Mouse (Mus musculus) forebrain, embryonic 13.5 days (tissue): ENCODE measurements around the gene Efemp2. TPM values are rescaled to one million over a fixed set of nuclear protein-coding genes. Genes with fewer than 3 reads are reported as not detected.

Experiments used
- ATAC-seq: fragments of 200-750 bp; cut with Nextera tagmentation; 2 replicates; pipeline ENCODE4 v1.8.0; 2017
- H3K27ac ChIP-seq: fragments of 300-500 bp; sonication (generic); 2 replicates; pipeline ENCODE4 v1.5.1; 2015; ENCODE audit warnings: inconsistent platforms, mild to moderate bottlenecking, moderate library complexity
- H3K27me3 ChIP-seq: fragments of 300-500 bp; sonication (generic); 2 replicates; pipeline ENCODE4 v1.6.1; 2015; ENCODE audit warnings: mild to moderate bottlenecking, inconsistent platforms
- H3K36me3 ChIP-seq: fragments of 300-500 bp; sonication (generic); 2 replicates; pipeline ENCODE4 v1.6.1; 2015; ENCODE audit warnings: mild to moderate bottlenecking, inconsistent platforms; ENCODE audit not compliant: poor library complexity, severe bottlenecking
- H3K4me1 ChIP-seq: fragments of 300-500 bp; sonication (generic); 2 replicates; pipeline ENCODE4 v1.6.1; 2015; ENCODE audit warnings: inconsistent platforms
- H3K4me2 ChIP-seq: fragments of 300-500 bp; sonication (generic); 2 replicates; pipeline ENCODE4 v1.6.1; 2015; ENCODE audit warnings: inconsistent platforms, mild to moderate bottlenecking, moderate library complexity
- H3K4me3 ChIP-seq: fragments of 300-500 bp; sonication (generic); 2 replicates; pipeline ENCODE4 v1.5.1; 2015; ENCODE audit warnings: mild to moderate bottlenecking, inconsistent platforms
- H3K9ac ChIP-seq: fragments of 300-500 bp; sonication (generic); 2 replicates; pipeline ENCODE4 v1.6.1; 2015; ENCODE audit warnings: mild to moderate bottlenecking, inconsistent platforms
- H3K9me3 ChIP-seq: fragments of 300-500 bp; sonication (generic); replicated peaks from 2 replicates; pipeline ENCODE4 v1.6.1; 2016; ENCODE audit warnings: inconsistent platforms
- WGBS: fragments of 180-500 bp; shearing (Covaris S2); methylation state at CpG from one replicate; pipeline ENCODE4 v1.1.7; 2015; 5-methylcytosine and 5-hydroxymethylcytosine counted together
- polyA plus RNA-seq: library from polyadenylated mRNA; unstranded; fragments of >200 nt; fragmentation: Nextera tagmentation; extraction: Ambion mirVana; gene quantifications from 2 replicates; pipeline ENCODE4 v1.2.1, GENCODE M21; 2015

Gene Efemp2
- polyA plus RNA-seq, 1 experiment from 2014 or later: 30.7 TPM

DNA sequence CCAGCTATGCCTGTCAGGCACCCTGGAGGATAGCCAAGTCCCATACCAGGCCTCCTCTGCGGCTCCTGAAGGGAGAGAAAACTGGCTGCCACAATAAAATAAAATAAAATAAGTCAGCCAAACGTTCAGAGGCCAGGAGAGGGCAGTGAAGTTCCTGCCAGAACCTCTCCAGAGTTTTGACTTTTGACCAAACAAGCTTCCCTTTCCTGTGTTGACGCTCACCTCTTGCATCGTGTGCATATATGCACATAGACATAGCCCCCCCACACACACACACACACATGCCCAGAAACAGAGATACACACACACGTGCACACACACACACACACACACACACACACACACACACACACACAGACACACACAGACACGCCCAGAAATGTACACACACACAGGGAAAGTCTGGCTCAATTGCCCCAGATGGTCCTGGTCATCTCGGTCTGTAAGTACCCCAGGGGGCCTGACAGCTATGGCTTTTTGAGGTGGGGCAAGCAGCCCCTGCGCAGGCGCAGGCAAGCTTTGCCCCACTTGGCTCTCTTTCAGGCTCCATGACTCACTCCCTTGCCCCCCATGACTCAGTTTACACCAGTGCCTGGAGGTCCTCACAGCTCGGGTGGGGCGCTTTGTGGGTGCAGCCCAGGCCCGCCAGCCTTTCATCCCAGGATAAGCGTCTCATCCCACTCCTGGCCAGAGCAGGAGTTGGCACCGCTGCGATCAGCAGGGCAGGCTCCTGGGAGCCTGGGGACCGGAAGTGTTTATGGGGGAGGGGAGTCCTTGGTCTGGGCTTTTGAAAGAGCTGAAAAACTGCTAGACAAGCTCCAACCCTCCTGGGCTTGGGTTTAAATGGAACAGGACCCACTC, 40.5 kb upstream of the Efemp2 start:
- no peak for ATAC-seq
- Histone ChIP-seq H3K9me3 (no peaks in the 10 kb centered on the region), H3K4me2 (peak overlapping the region; percentile 51), H3K4me1 (peaks cover 7% of the 10 kb centered on the region), H3K27me3 (0 out of 2 replicates have a peak, but pooled peaks cover 6% of the 10 kb centered on the region), H3K36me3 (peaks cover 3% of the 10 kb centered on the region; the same call in 1 of the 2 replicates), H3K9ac (peak overlapping the region; percentile 50), H3K4me3 (0 out of 2 replicates have a peak overlapping the region, but pooled peaks have one; percentile 12), H3K27ac (no peak overlapping the region)
- WGBS: 16% methylated on average over 16 of the region's 16 CpGs

DNA sequence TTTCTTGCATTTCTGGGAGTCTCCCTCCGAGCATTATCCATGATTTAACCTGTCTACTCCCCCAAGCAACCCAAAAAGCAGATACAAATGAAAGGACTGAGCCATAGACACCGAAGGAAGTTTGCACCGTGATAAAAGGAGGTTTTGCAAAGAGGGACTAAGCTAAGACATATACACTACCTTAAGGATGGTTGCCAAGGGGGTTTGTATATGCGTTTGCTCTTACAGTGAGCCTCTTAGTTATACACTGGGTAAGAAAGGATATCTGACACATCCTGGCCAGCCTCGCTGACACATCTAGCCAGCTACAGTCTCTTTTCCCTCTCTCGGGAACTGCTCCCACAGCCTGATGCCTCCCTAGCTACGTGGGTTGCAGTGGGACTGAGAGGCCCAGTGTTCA, 39.8 kb upstream of the Efemp2 start:
- Histone ChIP-seq H3K4me3 (no peak overlapping the region), H3K27ac (no peak overlapping the region), H3K9me3 (no peaks in the 10 kb centered on the region), H3K4me2 (peak overlapping the region; percentile 51; the same call in 1 of the 2 replicates), H3K4me1 (peaks cover 6% of the 10 kb centered on the region), H3K9ac (no peak overlapping the region), H3K36me3 (no peaks in the 10 kb centered on the region; the same call in 1 of the 2 replicates), H3K27me3 (0 out of 2 replicates have a peak, but pooled peaks cover 6% of the 10 kb centered on the region)
- WGBS: 74% methylated on average over 7 of the region's 7 CpGs
- no peak for ATAC-seq

DNA sequence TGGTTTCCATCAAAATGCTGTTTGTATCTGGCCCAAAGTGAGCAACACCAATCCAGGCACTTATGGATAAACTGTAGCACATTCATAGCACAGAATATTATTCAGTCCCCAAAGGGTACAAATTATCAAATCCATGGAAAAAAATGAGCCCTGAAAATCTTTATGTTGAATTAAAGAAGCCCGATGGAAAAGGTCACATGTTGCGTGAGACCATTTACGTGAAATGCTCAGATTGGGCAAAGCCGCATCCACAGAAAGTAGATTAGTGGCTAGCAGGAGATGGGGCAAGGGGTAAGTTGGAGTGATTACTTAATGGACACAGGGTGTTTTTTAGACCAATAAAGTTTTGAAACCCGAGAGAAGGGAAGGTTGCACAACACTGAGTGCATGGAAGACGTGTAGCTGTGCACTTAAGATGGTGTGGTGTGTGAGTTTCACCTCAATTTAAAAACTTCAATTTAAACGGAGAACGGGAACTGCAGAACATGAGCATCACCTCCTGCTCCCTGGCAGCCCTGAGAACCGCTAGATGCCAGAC, 29.3 kb upstream of the Efemp2 start:
- no peaks in the 10 kb centered on the region for H3K36me3 ChIP-seq
- no peak for ATAC-seq
- 73% methylated on average over 9 of the region's 9 CpGs for WGBS
- H3K4me3 ChIP-seq: no peak overlapping the region
- peaks cover 6% of the 10 kb centered on the region; the same call in 1 of the 2 replicates for H3K9me3 ChIP-seq
- H3K4me1 ChIP-seq: peaks cover 17% of the 10 kb centered on the region
- no peak overlapping the region for H3K27ac ChIP-seq
- peaks cover 47% of the 10 kb centered on the region for H3K27me3 ChIP-seq
- no peak overlapping the region for H3K4me2 ChIP-seq
- no peak overlapping the region for H3K9ac ChIP-seq

DNA sequence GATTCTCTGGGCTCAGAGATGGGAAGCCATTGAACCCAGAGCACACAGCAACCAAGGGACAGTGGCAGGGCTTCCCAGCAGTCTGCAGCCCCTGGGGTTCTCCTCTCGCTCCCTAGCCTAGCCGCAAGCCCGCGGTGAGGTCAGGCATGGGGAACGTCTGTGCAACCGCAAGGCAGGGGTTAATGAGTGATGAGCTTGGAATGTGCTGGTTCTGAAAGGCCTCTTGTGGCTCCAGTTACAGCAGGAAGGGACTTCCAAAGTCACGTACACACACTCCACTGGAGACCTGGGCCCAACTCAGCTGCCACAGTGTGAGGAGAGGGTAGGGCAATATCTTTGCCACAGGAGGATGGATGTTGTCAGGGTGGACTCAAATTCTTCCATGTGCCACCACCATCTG, 28.8 kb upstream of the Efemp2 start:
- H3K27ac ChIP-seq: no peak overlapping the region
- no peak overlapping the region for H3K9ac ChIP-seq
- peaks cover 6% of the 10 kb centered on the region; the same call in 1 of the 2 replicates for H3K9me3 ChIP-seq
- no peak overlapping the region for H3K4me3 ChIP-seq
- 37% methylated on average over 7 of the region's 7 CpGs for WGBS
- peaks cover 17% of the 10 kb centered on the region for H3K4me1 ChIP-seq
- H3K36me3 ChIP-seq: no peaks in the 10 kb centered on the region
- peaks cover 52% of the 10 kb centered on the region for H3K27me3 ChIP-seq
- ATAC-seq: no peak
- H3K4me2 ChIP-seq: no peak overlapping the region

DNA sequence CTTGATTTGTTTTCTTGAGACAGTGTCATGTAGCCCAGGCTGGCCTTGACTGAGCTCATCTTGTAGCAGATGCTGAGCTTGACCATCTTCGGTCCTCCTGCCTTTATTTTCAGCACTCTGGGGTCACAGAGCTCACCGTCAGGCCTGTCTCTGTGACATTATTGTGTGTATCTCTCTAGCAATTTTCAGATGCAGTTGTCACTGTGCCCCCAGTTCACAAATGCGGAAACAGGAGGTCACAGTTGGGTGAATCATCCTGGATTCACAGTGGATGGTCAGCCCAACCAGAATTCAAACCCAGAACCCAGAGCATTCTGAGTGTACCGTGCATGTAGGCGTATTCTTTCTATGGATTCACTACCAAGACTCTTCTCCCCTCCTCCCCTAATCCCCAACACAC, 28.0 kb upstream of the Efemp2 start:
- Histone ChIP-seq H3K36me3 (no peaks in the 10 kb centered on the region), H3K4me1 (peaks cover 17% of the 10 kb centered on the region), H3K9ac (no peak overlapping the region), H3K4me3 (no peak overlapping the region), H3K9me3 (no peaks in the 10 kb centered on the region), H3K27ac (no peak overlapping the region), H3K4me2 (no peak overlapping the region), H3K27me3 (peaks cover 60% of the 10 kb centered on the region)
- WGBS: 90% methylated on average over 5 of the region's 5 CpGs
- ATAC-seq: no peak

DNA sequence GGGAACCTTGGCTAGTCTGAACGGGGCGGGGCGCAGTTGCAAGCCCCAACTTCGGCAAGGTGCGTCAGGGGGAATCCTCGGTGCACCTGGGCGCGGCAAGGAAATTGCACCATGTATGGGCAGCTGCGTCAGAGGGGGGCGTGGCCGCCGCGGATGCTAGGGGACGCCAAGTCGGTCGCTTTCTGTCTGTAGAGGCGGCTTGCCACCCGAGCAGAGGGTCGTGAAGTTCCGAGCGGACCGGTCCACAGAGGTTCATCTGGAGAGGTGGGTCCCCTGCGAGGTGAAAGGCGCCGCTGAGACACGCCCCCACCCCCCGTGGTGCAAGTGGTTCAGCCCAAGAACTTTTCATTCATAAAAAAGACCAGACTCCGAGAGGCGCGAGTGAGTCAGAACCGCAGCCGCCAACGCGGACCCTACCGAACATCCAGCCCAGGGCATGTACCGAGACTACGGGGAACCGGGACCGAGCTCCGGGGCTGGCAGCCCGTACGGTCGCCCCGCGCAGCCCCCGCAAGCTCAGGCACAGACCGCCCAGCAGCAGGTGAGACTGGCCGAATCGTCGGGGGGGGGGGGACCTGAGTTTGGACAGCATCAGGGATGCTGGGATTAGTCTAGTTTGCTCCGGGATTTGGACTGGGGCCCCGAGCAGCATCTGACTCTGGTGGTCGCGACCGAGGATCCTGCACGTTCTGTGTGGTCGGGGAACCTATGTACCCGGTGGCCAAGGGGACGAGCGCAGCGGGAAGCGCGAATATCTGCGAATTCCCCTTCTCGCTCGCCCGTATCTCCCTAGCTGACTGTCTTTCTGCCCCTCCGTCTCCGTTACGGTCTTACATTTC, 26.0 kb upstream of the Efemp2 start, which contains the start of gene Fosl1:
Fosl1 (plus strand) TSS at position 33 of the 839 bp plus-strand sequence.
- Histone ChIP-seq H3K27me3 (peaks cover 67% of the 10 kb centered on the region), H3K9me3 (no peaks in the 10 kb centered on the region), H3K4me3 (peak within 1 kb of the TSS; percentile 53), H3K4me1 (peaks cover 17% of the 10 kb centered on the region), H3K9ac (peak within 1 kb of the TSS; percentile 61), H3K36me3 (no peaks in the 10 kb centered on the region), H3K4me2 (peak within 1 kb of the TSS; percentile 95), H3K27ac (no peak within 1 kb of the TSS)
- peak; percentile 70 for ATAC-seq
- 1% methylated on average over 70 of the region's 70 CpGs for WGBS

DNA sequence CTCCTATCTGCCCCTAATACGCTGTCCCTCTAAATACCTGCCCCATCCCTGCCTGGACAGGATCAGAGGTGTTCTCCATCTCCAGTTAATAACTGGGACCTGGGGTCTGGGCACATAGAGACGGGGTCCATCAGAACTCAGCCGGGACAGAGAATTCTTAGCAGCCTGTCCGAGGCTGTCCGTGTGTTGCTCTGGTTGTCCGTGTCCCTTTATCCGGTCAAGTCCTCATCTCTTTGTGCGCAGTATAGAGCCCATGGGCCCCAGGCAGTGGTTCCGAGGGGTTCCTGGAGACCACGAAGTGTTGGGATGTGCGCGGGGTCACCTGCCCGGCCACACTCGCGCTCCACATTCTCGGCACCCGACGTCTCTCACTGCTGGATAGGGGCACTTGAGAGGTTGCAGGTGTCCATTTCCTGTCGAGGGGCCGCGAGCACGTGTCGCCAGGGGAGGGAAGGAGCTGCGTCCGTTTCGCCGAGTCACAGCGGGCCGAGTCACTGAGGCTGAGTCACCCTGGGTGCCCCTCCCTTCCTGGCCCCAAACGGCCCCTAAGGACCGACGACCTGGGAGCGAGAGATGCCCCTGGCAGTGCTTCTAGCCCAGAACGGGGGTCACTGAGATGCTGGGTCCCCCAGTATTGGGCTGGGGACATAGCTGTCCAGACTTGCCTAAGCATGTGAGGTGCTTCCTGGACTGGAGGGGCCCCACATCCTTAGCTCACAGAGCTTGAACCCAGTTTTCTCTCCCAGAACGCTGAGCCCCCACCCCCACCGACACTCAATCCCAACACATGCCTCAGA, 25.2 kb upstream of the Efemp2 start:
- H3K9ac ChIP-seq: 0 out of 2 replicates have a peak overlapping the region, but pooled peaks have one; percentile 61
- peak overlapping the region; percentile 53 for H3K4me3 ChIP-seq
- 7% methylated on average over 36 of the region's 36 CpGs for WGBS

DNA sequence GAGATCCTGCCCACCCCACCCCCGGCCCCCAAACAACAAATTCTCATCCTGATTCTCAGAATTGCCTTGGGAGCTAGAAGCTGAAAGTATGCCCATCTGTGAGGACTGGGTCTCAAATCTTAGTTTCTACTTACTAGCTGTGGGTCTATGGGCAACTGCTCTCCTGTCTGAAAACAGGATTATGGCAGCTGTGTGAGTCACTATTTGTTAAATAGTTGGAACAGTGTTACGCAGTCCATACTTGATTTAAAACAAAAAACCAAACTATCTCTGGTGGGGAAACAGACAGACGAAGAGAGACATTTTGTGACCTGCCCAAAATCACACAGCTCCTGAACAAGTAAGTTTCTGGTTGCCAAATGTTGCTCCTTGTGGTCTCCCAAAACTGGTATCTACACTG, 24.1 kb upstream of the Efemp2 start:
- peaks cover 67% of the 10 kb centered on the region for H3K27me3 ChIP-seq
- 84% methylated on average over 3 of the region's 3 CpGs for WGBS

More for the DNA sequence above, 25.2 kb upstream of the Efemp2 start:
- Histone ChIP-seq H3K27me3 (peaks cover 67% of the 10 kb centered on the region), H3K4me1 (peaks cover 17% of the 10 kb centered on the region), H3K27ac (no peak overlapping the region), H3K4me2 (peak overlapping the region; percentile 95), H3K36me3 (no peaks in the 10 kb centered on the region), H3K9me3 (no peaks in the 10 kb centered on the region)
- no peak for ATAC-seq

DNA sequence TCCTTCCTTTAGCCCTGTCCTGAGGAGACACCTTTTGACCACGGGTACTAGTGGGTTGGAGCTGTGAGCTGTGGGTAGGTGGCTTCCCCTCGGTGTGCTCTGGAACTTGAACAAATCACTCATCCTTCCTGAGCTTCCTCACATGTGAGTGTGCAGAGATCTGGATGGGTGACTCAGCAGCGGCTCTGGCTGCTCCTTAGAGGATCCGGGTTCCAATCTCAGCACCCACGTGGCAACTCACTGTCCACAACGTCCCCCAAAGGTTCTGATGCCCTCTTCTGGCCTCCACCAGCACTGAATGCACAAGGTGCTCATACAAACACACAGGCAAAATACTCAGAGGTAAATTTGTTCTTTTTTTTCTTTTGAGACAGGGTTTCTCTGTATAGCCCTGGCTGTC, 22.0 kb upstream of the Efemp2 start:
- Histone ChIP-seq H3K27ac (no peak overlapping the region), H3K9ac (no peak overlapping the region), H3K4me3 (no peak overlapping the region), H3K4me2 (no peak overlapping the region), H3K9me3 (no peaks in the 10 kb centered on the region), H3K27me3 (peaks cover 47% of the 10 kb centered on the region), H3K4me1 (peaks cover 44% of the 10 kb centered on the region), H3K36me3 (0 out of 2 replicates have a peak, but pooled peaks cover 9% of the 10 kb centered on the region)
- ATAC-seq: no peak
- 82% methylated on average over 6 of the region's 6 CpGs for WGBS

More for the DNA sequence above, 24.1 kb upstream of the Efemp2 start:
- Histone ChIP-seq H3K9ac (no peak overlapping the region), H3K9me3 (no peaks in the 10 kb centered on the region), H3K4me1 (peaks cover 23% of the 10 kb centered on the region), H3K4me3 (no peak overlapping the region), H3K27ac (no peak overlapping the region), H3K36me3 (0 out of 2 replicates have a peak, but pooled peaks cover 9% of the 10 kb centered on the region), H3K4me2 (no peak overlapping the region)
- no peak for ATAC-seq

DNA sequence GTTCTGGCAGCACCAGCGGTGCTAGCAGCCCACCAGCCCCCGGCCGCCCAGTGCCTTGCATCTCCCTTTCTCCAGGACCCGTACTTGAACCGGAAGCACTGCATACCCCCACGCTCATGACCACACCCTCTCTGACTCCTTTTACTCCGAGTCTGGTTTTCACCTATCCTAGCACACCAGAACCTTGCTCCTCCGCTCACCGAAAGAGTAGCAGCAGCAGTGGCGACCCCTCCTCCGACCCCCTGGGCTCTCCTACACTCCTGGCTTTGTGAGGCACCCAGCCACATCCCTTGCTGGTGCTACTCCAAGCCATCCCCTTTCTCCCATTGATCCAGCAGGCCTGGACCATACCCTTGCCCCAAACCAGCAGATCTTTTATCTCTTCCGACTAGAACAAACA, 18.7 kb upstream of the Efemp2 start:
- ATAC-seq: no peak
- peaks cover 19% of the 10 kb centered on the region for H3K27me3 ChIP-seq
- H3K27ac ChIP-seq: no peak overlapping the region
- peak overlapping the region; percentile 99 for H3K4me2 ChIP-seq
- 0 out of 2 replicates have a peak overlapping the region, but pooled peaks have one; percentile 22 for H3K9ac ChIP-seq
- peak overlapping the region; percentile 77; the same call in 1 of the 2 replicates for H3K4me3 ChIP-seq
- 0 out of 2 replicates have a peak, but pooled peaks cover 9% of the 10 kb centered on the region for H3K36me3 ChIP-seq
- H3K4me1 ChIP-seq: peaks cover 36% of the 10 kb centered on the region
- 84% methylated on average over 12 of the region's 12 CpGs for WGBS
- H3K9me3 ChIP-seq: no peaks in the 10 kb centered on the region

DNA sequence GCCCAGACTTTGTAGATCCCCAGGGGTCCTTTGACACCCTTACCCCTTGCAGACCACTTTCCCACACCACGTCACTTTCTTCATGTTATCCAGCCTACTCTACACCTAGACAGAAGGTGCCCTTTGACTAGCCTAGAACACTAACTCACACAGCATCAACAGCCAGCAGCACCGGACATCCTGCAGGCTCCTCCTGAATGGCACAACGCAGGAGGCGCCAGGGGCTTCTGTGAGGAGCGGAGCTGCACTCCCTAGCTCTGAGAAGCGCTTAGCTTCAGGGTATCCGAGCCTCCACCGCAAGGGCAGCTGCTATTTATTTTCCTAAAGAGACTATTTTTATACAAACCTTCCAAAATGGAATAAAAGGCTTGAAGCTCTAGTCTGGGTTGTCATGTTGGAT, 18.2 kb upstream of the Efemp2 start:
- 69% methylated on average over 8 of the region's 8 CpGs for WGBS
- 0 out of 2 replicates have a peak overlapping the region, but pooled peaks have one; percentile 22 for H3K9ac ChIP-seq
- H3K36me3 ChIP-seq: 0 out of 2 replicates have a peak, but pooled peaks cover 9% of the 10 kb centered on the region

More for the DNA sequence above, 18.2 kb upstream of the Efemp2 start:
- ATAC-seq: no peak
- Histone ChIP-seq H3K4me3 (peak overlapping the region; percentile 77), H3K27me3 (peaks cover 13% of the 10 kb centered on the region), H3K4me2 (peak overlapping the region; percentile 99), H3K27ac (peak overlapping the region; percentile 14; the same call in 1 of the 2 replicates), H3K4me1 (peaks cover 37% of the 10 kb centered on the region), H3K9me3 (no peaks in the 10 kb centered on the region)
